Mouse (Mus musculus): ENCODE measurements around the gene Gm11213. TPM values are rescaled to one million over a fixed set of nuclear protein-coding genes. Genes with fewer than 3 reads are reported as not detected.

Gene Gm11213
- polyA plus RNA-seq, 1 experiment from 2014 or later, result not detected

- ATAC-seq (replicated peaks), result no peak
These were observed 50.4 kb downstream of the Gm11213 start for GRCm38 (mm10) chr4:63554616-63555015.

DNA sequence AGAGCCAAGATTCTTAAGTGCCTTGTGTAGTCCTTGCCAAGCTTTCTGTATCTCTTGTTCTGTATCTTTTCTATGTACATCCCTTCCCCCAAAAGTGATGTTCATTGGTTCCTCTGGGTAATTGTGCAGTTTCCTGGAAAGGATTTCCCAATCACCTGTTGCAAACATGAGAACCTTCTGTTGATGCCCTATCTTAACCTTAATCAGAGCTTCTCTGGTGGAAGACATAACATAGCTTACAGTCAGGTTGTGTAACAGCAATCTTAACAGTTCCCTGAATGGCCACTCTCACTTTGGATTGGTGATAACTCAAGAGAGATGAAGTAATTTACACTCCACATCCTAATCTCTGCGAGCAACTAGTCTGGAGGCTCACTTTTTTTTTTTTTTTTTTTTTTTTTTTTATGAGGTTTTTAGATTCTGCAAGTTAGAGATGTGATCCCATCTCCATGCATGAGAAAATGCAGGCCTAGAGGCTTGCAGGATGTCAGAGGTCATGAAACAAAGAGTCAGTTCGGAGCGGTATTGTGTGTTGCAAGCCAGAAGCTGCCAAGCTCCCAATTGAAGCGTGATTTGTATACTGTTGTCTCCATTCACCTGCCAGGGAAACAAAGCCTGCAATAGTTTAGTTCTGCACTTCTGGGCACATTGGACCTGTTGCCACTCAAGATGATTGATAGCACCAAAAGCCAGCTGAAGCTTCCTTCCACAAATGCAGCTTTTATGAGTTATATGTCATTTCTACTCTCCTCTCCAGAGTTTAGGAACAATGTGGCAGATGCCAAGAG lies 51.1 kb downstream of the Gm11213 start:
- H3K36me3 ChIP-seq (replicated peaks), result peaks cover 25% of the 10 kb centered on the region
- H3K4me3 ChIP-seq, result no peak overlapping the region
- no peak for ATAC-seq (replicated peaks)
- no peak overlapping the region for H3K4me2 ChIP-seq
- H3K9me3 ChIP-seq, result no peaks in the 10 kb centered on the region
- WGBS, result 21% methylated on average over 4 of the region's 4 CpGs
- H3K27me3 ChIP-seq (replicated peaks), result no peaks in the 10 kb centered on the region
- peaks cover 12% of the 10 kb centered on the region for H3K4me1 ChIP-seq
- H3K27ac ChIP-seq, result no peak overlapping the region
- H3K9ac ChIP-seq, result no peak overlapping the region

More at GRCm38 (mm10) chr4:63554616-63555015, 50.4 kb downstream of the Gm11213 start:
- WGBS, result 39% methylated on average over 3 of the region's 3 CpGs
- H3K27me3 ChIP-seq (replicated peaks), result no peaks in the 10 kb centered on the region
- H3K27ac ChIP-seq, result no peak overlapping the region
- no peak overlapping the region for H3K4me2 ChIP-seq
- H3K36me3 ChIP-seq (replicated peaks), result peaks cover 19% of the 10 kb centered on the region
- no peak overlapping the region for H3K9ac ChIP-seq
- no peak overlapping the region for H3K4me3 ChIP-seq
- H3K9me3 ChIP-seq, result no peaks in the 10 kb centered on the region
- peaks cover 17% of the 10 kb centered on the region for H3K4me1 ChIP-seq

DNA sequence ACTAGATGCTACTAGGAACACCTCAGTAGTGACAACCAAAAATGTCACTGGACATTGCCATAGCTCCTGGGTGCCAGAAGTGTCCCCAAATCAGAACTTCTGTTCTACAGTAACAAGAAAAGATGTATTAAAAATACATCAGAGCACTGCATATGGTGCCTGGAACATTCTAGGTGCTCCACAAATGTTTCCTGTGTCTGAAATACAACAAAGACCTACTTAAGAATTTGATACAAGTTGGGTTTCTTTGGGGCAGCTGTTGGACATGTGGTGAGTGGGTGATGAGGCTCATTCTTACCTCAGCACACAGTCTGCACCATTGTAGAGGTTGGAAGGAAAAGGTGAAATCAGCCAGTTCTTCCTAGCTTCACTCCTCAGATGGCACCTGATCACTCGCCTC lies 52.2 kb downstream of the Gm11213 start:
- H3K36me3 ChIP-seq (replicated peaks), result peaks cover 31% of the 10 kb centered on the region
- 95% methylated on average over 1 of the region's 1 CpGs for WGBS
- no peaks in the 10 kb centered on the region for H3K27me3 ChIP-seq (replicated peaks)
- H3K4me1 ChIP-seq, result peaks cover 8% of the 10 kb centered on the region; the same call in 1 of the 2 replicates
- ATAC-seq (replicated peaks), result no peak
- no peak overlapping the region for H3K4me2 ChIP-seq
- no peak overlapping the region for H3K9ac ChIP-seq
- no peak overlapping the region for H3K4me3 ChIP-seq
- H3K27ac ChIP-seq, result no peak overlapping the region
- no peaks in the 10 kb centered on the region for H3K9me3 ChIP-seq

DNA sequence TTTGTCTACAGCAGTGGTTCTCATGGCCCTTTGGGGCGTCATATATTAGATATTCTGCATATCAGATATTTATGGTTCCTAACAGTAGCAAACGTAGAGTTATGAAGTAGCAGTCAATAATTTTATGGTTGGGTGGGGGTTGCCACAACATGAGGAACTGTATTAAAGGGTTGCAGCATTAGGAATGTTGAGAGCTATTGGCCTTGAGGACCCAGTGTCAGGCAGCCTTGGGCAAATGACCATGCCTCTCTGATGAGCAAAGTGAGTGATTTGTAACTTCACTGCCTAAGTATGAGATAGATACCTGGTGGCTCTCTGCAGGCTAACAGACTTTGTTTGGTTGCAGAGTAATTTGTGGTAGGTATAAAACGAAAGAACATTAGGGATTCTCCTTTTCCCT lies 54.2 kb downstream of the Gm11213 start:
- Histone ChIP-seq H3K27ac (no peak overlapping the region), H3K9me3 (no peaks in the 10 kb centered on the region), H3K4me3 (no peak overlapping the region), H3K9ac (no peak overlapping the region), H3K4me2 (no peak overlapping the region), H3K27me3 (replicated peaks) (no peaks in the 10 kb centered on the region), H3K4me1 (peaks cover 18% of the 10 kb centered on the region), H3K36me3 (replicated peaks) (peaks cover 31% of the 10 kb centered on the region)
- no peak for ATAC-seq (replicated peaks)
- 94% methylated on average over 3 of the region's 3 CpGs for WGBS

DNA sequence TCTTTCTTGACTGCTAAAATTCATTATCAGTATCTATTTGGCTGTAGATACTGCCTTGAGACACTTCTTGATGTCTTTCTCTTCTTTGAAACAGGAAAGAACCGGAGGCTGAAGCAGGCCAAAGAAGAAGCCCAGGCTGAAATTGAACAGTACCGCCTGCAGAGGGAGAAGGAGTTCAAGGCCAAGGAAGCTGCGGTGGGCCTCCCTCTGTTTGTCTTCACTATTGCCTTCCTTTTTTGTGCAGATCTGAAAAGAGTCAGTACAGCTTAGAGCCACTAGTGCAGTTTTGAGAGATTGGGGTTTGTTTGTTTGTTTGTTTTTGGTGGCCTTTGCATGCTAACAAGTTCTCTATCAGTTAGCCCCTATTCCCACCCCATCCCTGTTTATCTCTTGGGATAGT lies 56.6 kb downstream of the Gm11213 start:
- Histone ChIP-seq H3K36me3 (replicated peaks) (peaks cover 31% of the 10 kb centered on the region), H3K4me2 (no peak overlapping the region), H3K27me3 (replicated peaks) (no peaks in the 10 kb centered on the region), H3K9ac (no peak overlapping the region), H3K4me3 (no peak overlapping the region), H3K9me3 (no peaks in the 10 kb centered on the region), H3K27ac (no peak overlapping the region), H3K4me1 (peaks cover 30% of the 10 kb centered on the region)
- ATAC-seq (replicated peaks), result no peak
- WGBS, result 79% methylated on average over 3 of the region's 3 CpGs

- H3K9ac ChIP-seq, result no peak overlapping the region
- peaks cover 30% of the 10 kb centered on the region for H3K4me1 ChIP-seq
- H3K27me3 ChIP-seq (replicated peaks), result no peaks in the 10 kb centered on the region
- no peak overlapping the region for H3K27ac ChIP-seq
- no peaks in the 10 kb centered on the region for H3K9me3 ChIP-seq
- no peak for ATAC-seq (replicated peaks)
- H3K4me2 ChIP-seq, result no peak overlapping the region
- WGBS, result 58% methylated on average over 1 of the region's 1 CpGs
- H3K4me3 ChIP-seq, result no peak overlapping the region
- peaks cover 31% of the 10 kb centered on the region for H3K36me3 ChIP-seq (replicated peaks)
These were observed 57.3 kb downstream of the Gm11213 start for GRCm38 (mm10) chr4:63547799-63548198.

Other genes starting within 250 kb of the Gm11213 start
- not detected in 2 replicates for gene Orm3, start 249.1 kb downstream of the Gm11213 start, polyA plus RNA-seq (2015; fragmentation: Nextera tagmentation; extraction: Ambion mirVana)
- not detected in 2 replicates for gene Orm2, start 242.8 kb downstream of the Gm11213 start, polyA plus RNA-seq (2015; fragmentation: Nextera tagmentation; extraction: Ambion mirVana)
- gene Akna, start 201.9 kb downstream of the Gm11213 start, polyA plus RNA-seq (2015; fragmentation: Nextera tagmentation; extraction: Ambion mirVana), result 7.0 and 7.7 TPM in 2 replicates
- gene Whrn, start 109.3 kb downstream of the Gm11213 start, polyA plus RNA-seq (2015; fragmentation: Nextera tagmentation; extraction: Ambion mirVana), result 6.5 and 7.5 TPM in 2 replicates
- 409 and 410 TPM in 2 replicates for gene Atp6v1g1, start 60.5 kb downstream of the Gm11213 start, polyA plus RNA-seq (2015; fragmentation: Nextera tagmentation; extraction: Ambion mirVana)
- gene Tmem268, start 46.5 kb downstream of the Gm11213 start, polyA plus RNA-seq (2015; fragmentation: Nextera tagmentation; extraction: Ambion mirVana), result 3.7 and 4.7 TPM in 2 replicates
- not detected in 2 replicates for gene Tex48, start 17.2 kb upstream of the Gm11213 start, polyA plus RNA-seq (2015; fragmentation: Nextera tagmentation; extraction: Ambion mirVana)
- gene Gm11214, start 58.1 kb upstream of the Gm11213 start, polyA plus RNA-seq (2015; fragmentation: Nextera tagmentation; extraction: Ambion mirVana), result not detected in 2 replicates
- 0.05 TPM in 1 of 2 replicates, not detected in the other for gene Tnfsf15, start 139.9 kb upstream of the Gm11213 start, polyA plus RNA-seq (2015; fragmentation: Nextera tagmentation; extraction: Ambion mirVana)

All from midbrain, embryonic 15.5 days (tissue).